Mouse (Mus musculus): ENCODE data around the gene Nt5c3. TPM values are rescaled to one million over a fixed set of nuclear protein-coding genes. Genes with fewer than 3 reads are reported as not detected.

Nt5c3 gene
- polyA plus RNA-seq, 1 experiment from 2014 or later: 63.0 TPM

Other genes with a start within 250 kb of the Nt5c3 start
- gene Lsm5, start 219.2 kb downstream of the Nt5c3 start, polyA plus RNA-seq (2015; fragmentation: Nextera tagmentation; extraction: Ambion mirVana): 159 and 162 TPM in 2 replicates
- gene Avl9, start 209.0 kb downstream of the Nt5c3 start, polyA plus RNA-seq (2015; fragmentation: Nextera tagmentation; extraction: Ambion mirVana): 11.6 and 13.7 TPM in 2 replicates
- gene Kbtbd2, start 126.1 kb downstream of the Nt5c3 start, polyA plus RNA-seq (2015; fragmentation: Nextera tagmentation; extraction: Ambion mirVana): 28.0 and 30.5 TPM in 2 replicates
- 181 and 185 TPM in 2 replicates for gene Fkbp9, start 91.9 kb downstream of the Nt5c3 start, polyA plus RNA-seq (2015; fragmentation: Nextera tagmentation; extraction: Ambion mirVana)
- 0.11 and 0.24 TPM in 2 replicates for gene Vmn1r4, start 83 bp upstream of the Nt5c3 start, polyA plus RNA-seq (2015; fragmentation: Nextera tagmentation; extraction: Ambion mirVana)
- not detected in 2 replicates for gene Vmn1r5, start 46.3 kb upstream of the Nt5c3 start, polyA plus RNA-seq (2015; fragmentation: Nextera tagmentation; extraction: Ambion mirVana)
- gene Vmn1r6, start 73.3 kb upstream of the Nt5c3 start, polyA plus RNA-seq (2015; fragmentation: Nextera tagmentation; extraction: Ambion mirVana): not detected in 2 replicates
- gene Vmn1r7, start 101.4 kb upstream of the Nt5c3 start, polyA plus RNA-seq (2015; fragmentation: Nextera tagmentation; extraction: Ambion mirVana): not detected in 2 replicates
- not detected in 2 replicates for gene Vmn1r8, start 108.4 kb upstream of the Nt5c3 start, polyA plus RNA-seq (2015; fragmentation: Nextera tagmentation; extraction: Ambion mirVana)
- not detected in 2 replicates for gene Vmn1r9, start 142.9 kb upstream of the Nt5c3 start, polyA plus RNA-seq (2015; fragmentation: Nextera tagmentation; extraction: Ambion mirVana)
- gene Vmn1r10, start 185.5 kb upstream of the Nt5c3 start, polyA plus RNA-seq (2015; fragmentation: Nextera tagmentation; extraction: Ambion mirVana): not detected in 2 replicates
- gene Vmn1r11, start 209.5 kb upstream of the Nt5c3 start, polyA plus RNA-seq (2015; fragmentation: Nextera tagmentation; extraction: Ambion mirVana): not detected in 2 replicates
- not detected in 2 replicates for gene Vmn1r12, start 233.0 kb upstream of the Nt5c3 start, polyA plus RNA-seq (2015; fragmentation: Nextera tagmentation; extraction: Ambion mirVana)

All from limb, embryonic 13.5 days (tissue).